Mouse (Mus musculus) embryonic facial prominence, embryonic 14.5 days (tissue): ENCODE measurements at regions not wholly inside any gene's neighbourhood (a gene's known extent, or its start where the extent isn't known, plus 50 kb on each side); places are given as distances from the start of the nearest gene placed in this dataset.

Experiments
- ATAC-seq: fragments of 200-750 bp; cut with Nextera tagmentation; 2 replicates; pipeline ENCODE4 v1.8.0; 2017; ENCODE audit warnings: low read depth, moderate number of reproducible peaks, moderate TSS enrichment
- DNase-seq: peaks from one replicate; pipeline ENCODE4 v3.0.0-alpha.2; 2015; ENCODE audit warnings: low spot score
- H3K27ac ChIP-seq: fragments of 300-500 bp; sonication (generic); replicated peaks from 2 replicates; pipeline ENCODE4 v1.5.1; 2014; ENCODE audit warnings: low read depth, mild to moderate bottlenecking, low read length, moderate library complexity
- H3K27me3 ChIP-seq: fragments of 300-500 bp; sonication (generic); replicated peaks from 2 replicates; pipeline ENCODE4 v1.6.1; 2014; ENCODE audit warnings: low read length; ENCODE audit not compliant: control insufficient read depth, insufficient read depth
- H3K36me3 ChIP-seq: fragments of 300-500 bp; sonication (generic); 2 replicates; pipeline ENCODE4 v1.6.1; 2014; ENCODE audit warnings: low read length, mixed read lengths; ENCODE audit not compliant: control insufficient read depth, insufficient read depth
- H3K4me1 ChIP-seq: fragments of 300-500 bp; sonication (generic); 2 replicates; pipeline ENCODE4 v1.6.1; 2014; ENCODE audit warnings: antibody characterized with exemption, low read length; ENCODE audit not compliant: control insufficient read depth, insufficient read depth
- H3K4me2 ChIP-seq: fragments of 300-500 bp; sonication (generic); 2 replicates; pipeline ENCODE4 v1.6.1; 2014; ENCODE audit warnings: low read depth, mild to moderate bottlenecking, low read length, moderate library complexity, mixed read lengths
- H3K4me3 ChIP-seq: fragments of 300-500 bp; sonication (generic); 2 replicates; pipeline ENCODE4 v1.5.1; 2014; ENCODE audit warnings: low read depth, mild to moderate bottlenecking, low read length
- H3K9ac ChIP-seq: fragments of 300-500 bp; sonication (generic); 2 replicates; pipeline ENCODE4 v1.6.1; 2014; ENCODE audit warnings: low read depth, mild to moderate bottlenecking, low read length, moderate library complexity, mixed read lengths
- H3K9me3 ChIP-seq: fragments of 300-500 bp; sonication (generic); 2 replicates; pipeline ENCODE4 v1.6.1; 2016; ENCODE audit warnings: low read length; ENCODE audit not compliant: control insufficient read depth
- WGBS: fragments of 180-500 bp; shearing (Covaris S2); extraction: QIAGEN DNeasy Blood & Tissue Kit; methylation state at CpG from one replicate; pipeline ENCODE4 v1.1.7; 2014; 5-methylcytosine and 5-hydroxymethylcytosine counted together

- DNase-seq (no peak), ATAC-seq (no peak)
- H3K4me3 ChIP-seq: no peak overlapping the region
- no peaks in the 10 kb centered on the region for H3K4me1 ChIP-seq
- no peaks in the 10 kb centered on the region for H3K27me3 ChIP-seq
- H3K9me3 ChIP-seq: no peaks in the 10 kb centered on the region
- H3K4me2 ChIP-seq: no peak overlapping the region
- no peaks in the 10 kb centered on the region for H3K36me3 ChIP-seq
- no peak overlapping the region for H3K27ac ChIP-seq
- no peak overlapping the region for H3K9ac ChIP-seq
- 84% methylated on average over 5 of the region's 5 CpGs for WGBS
Measured at GRCm38 (mm10) chr9:84863431-84863830, 449.1 kb upstream of the Gm11114 start.

- Histone ChIP-seq H3K27ac (no peak overlapping the region), H3K4me3 (no peak overlapping the region), H3K27me3 (no peaks in the 10 kb centered on the region), H3K9me3 (no peaks in the 10 kb centered on the region), H3K36me3 (no peaks in the 10 kb centered on the region), H3K9ac (no peak overlapping the region), H3K4me2 (no peak overlapping the region), H3K4me1 (no peaks in the 10 kb centered on the region)
- no peak for ATAC-seq
- 57% methylated on average over 2 of the region's 2 CpGs for WGBS
- DNase-seq: peak; percentile 5
Measured at GRCm38 (mm10) chr9:84894148-84894547, 418.4 kb upstream of the Gm11114 start.

GRCm38 (mm10) chr9:84896073-84896472 lies 416.5 kb upstream of the Gm11114 start:
- Histone ChIP-seq H3K36me3 (no peaks in the 10 kb centered on the region), H3K4me3 (no peak overlapping the region), H3K4me2 (no peak overlapping the region), H3K4me1 (no peaks in the 10 kb centered on the region), H3K9ac (no peak overlapping the region), H3K9me3 (no peaks in the 10 kb centered on the region), H3K27ac (no peak overlapping the region), H3K27me3 (no peaks in the 10 kb centered on the region)
- 58% methylated on average over 2 of the region's 2 CpGs for WGBS
- peak; percentile 5 for DNase-seq
- no peak for ATAC-seq

GRCm38 (mm10) chr9:84900643-84901042 lies 411.9 kb upstream of the Gm11114 start:
- Histone ChIP-seq H3K4me3 (no peak overlapping the region), H3K4me1 (no peaks in the 10 kb centered on the region), H3K27ac (no peak overlapping the region), H3K27me3 (no peaks in the 10 kb centered on the region), H3K4me2 (no peak overlapping the region), H3K9me3 (no peaks in the 10 kb centered on the region), H3K36me3 (no peaks in the 10 kb centered on the region), H3K9ac (no peak overlapping the region)
- DNase-seq (peak; percentile 23), ATAC-seq (no peak)
- WGBS: 28% methylated on average over 2 of the region's 2 CpGs

GRCm38 (mm10) chr9:84906244-84906643 lies 406.3 kb upstream of the Gm11114 start:
- Histone ChIP-seq H3K9me3 (no peaks in the 10 kb centered on the region), H3K27ac (no peak overlapping the region), H3K4me3 (no peak overlapping the region), H3K27me3 (no peaks in the 10 kb centered on the region), H3K4me2 (no peak overlapping the region), H3K36me3 (no peaks in the 10 kb centered on the region), H3K4me1 (no peaks in the 10 kb centered on the region), H3K9ac (no peak overlapping the region)
- ATAC-seq: no peak
- DNase-seq: no peak
- 74% methylated on average over 3 of the region's 3 CpGs for WGBS

GRCm38 (mm10) chr9:84913321-84913720 lies 399.3 kb upstream of the Gm11114 start:
- WGBS: 80% methylated on average over 1 of the region's 1 CpGs
- H3K9ac ChIP-seq: no peak overlapping the region
- H3K27me3 ChIP-seq: no peaks in the 10 kb centered on the region
- peak; percentile 41 for DNase-seq
- H3K4me2 ChIP-seq: no peak overlapping the region
- no peaks in the 10 kb centered on the region for H3K4me1 ChIP-seq
- ATAC-seq: no peak
- no peak overlapping the region for H3K4me3 ChIP-seq
- no peaks in the 10 kb centered on the region for H3K9me3 ChIP-seq
- no peaks in the 10 kb centered on the region for H3K36me3 ChIP-seq
- no peak overlapping the region for H3K27ac ChIP-seq

- Histone ChIP-seq H3K4me3 (no peak overlapping the region), H3K9ac (no peak overlapping the region), H3K4me1 (no peaks in the 10 kb centered on the region), H3K4me2 (no peak overlapping the region), H3K36me3 (no peaks in the 10 kb centered on the region), H3K27ac (no peak overlapping the region), H3K27me3 (no peaks in the 10 kb centered on the region), H3K9me3 (no peaks in the 10 kb centered on the region)
- DNase-seq: no peak
- WGBS: 82% methylated on average over 4 of the region's 4 CpGs
- ATAC-seq: no peak
Measured at GRCm38 (mm10) chr9:84922306-84922705, 390.3 kb upstream of the Gm11114 start.

- Histone ChIP-seq H3K36me3 (no peaks in the 10 kb centered on the region), H3K27ac (no peak overlapping the region), H3K27me3 (no peaks in the 10 kb centered on the region), H3K4me1 (no peaks in the 10 kb centered on the region), H3K9ac (no peak overlapping the region), H3K9me3 (no peaks in the 10 kb centered on the region), H3K4me3 (no peak overlapping the region), H3K4me2 (no peak overlapping the region)
- ATAC-seq (peak; percentile 47; the same call in 1 of the 2 replicates), DNase-seq (peak; percentile 63)
- 53% methylated on average over 8 of the region's 8 CpGs for WGBS
Measured at GRCm38 (mm10) chr9:84923966-84924365, 388.6 kb upstream of the Gm11114 start.

- no peak overlapping the region for H3K4me2 ChIP-seq
- DNase-seq: no peak
- H3K4me1 ChIP-seq: no peaks in the 10 kb centered on the region
- no peaks in the 10 kb centered on the region for H3K36me3 ChIP-seq
- H3K27ac ChIP-seq: no peak overlapping the region
- 84% methylated on average over 2 of the region's 2 CpGs for WGBS
- H3K4me3 ChIP-seq: no peak overlapping the region
- no peaks in the 10 kb centered on the region for H3K9me3 ChIP-seq
- H3K9ac ChIP-seq: no peak overlapping the region
- H3K27me3 ChIP-seq: no peaks in the 10 kb centered on the region
- no peak for ATAC-seq
Measured at GRCm38 (mm10) chr9:84936291-84937055, 376.1 kb upstream of the Gm11114 start.
